Comparison of ENCODE assay signal across 8 mouse cellular contexts in the genomic region with DNA sequence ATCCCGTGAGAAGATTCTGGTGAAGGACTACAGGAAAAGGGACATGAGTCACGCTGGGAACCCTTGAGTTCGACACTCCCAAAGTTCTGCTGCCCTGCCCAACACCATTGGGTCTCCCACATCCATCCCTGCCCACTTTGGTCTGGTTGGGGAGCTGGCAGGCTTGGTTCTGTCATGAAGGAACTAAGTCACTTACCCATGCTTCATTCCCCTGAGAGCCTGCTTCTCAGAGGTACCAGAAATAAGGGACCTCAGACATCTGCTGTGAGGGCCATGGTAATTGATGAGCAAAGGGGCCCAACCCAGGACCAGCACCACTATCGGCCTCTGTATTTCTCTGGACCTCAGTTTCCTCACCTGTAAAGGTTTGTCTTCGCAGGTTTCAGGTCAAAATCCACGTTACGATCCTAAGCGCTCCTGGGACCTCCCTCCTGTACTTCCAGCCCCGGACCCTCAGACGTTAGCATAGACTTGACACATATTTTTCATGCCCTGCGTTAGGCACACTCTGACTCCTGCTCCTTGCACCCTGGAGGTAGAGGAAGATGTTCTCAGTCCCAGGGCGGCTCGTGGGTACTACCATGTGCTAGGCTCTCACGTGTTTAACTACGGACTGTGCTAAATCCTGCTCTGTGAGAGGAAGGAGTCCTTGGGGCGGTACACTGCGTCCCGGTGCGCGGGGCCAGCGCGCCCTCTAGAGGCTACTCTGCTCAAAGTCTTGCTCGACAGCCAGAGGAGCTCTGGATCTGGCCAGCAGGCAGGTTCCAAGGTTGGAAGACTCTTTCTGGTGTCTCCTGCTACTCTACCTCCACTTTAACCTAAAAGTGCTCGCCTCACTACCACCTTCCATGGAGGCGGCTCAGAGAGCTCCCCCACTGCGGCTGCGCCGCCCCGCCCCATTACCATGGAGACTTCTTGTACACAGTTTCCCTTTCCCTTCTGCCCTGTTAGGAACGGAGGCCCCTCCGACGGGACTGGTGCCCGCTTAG. TPM values are rescaled to one million over a fixed set of nuclear protein-coding genes. Genes with fewer than 3 reads are reported as not detected.
DNase-seq lines count a peak whose midpoint lies in the region; ATAC-seq and TF ChIP-seq lines count a peak whose summit lies in the region.

Gene Wdr38 (plus strand): TSS at position 91 of the 989 bp plus-strand sequence.

- H3K4me2 ChIP-seq in forebrain, embryonic 16.5 days (ENCODE audit: low read length) = peak within 1 kb of the TSS; percentile 52
- H3K4me2 ChIP-seq in neural tube, embryonic 14.5 days (ENCODE audit: low read depth, low read length) = peak within 1 kb of the TSS; percentile 43

- intact Hi-C loops in heart, postnatal 36 days (cut with DNase I) = loop anchor here (1.0 to 5.0 kb wide), 3 partner anchors 47 to 200 kb away; partner anchors contain the start of gene Nr6a1

- peak within 1 kb of the TSS; percentile 38 for H3K9ac ChIP-seq in forebrain, embryonic 16.5 days (replicated peaks; ENCODE audit: low read depth, low read length)
- H3K9ac ChIP-seq in neural tube, embryonic 14.5 days (replicated peaks; ENCODE audit: low read depth, low read length) = peak within 1 kb of the TSS; percentile 16; the same call in 1 of the 2 replicates

- 16% methylated on average over 33 of the region's 33 CpGs for WGBS in forebrain, embryonic 16.5 days
- whole genome bisulfite sequencing in neural tube, embryonic 14.5 days = 17% methylated on average over 33 of the region's 33 CpGs

- peak; percentile 73 for TF ChIP-seq CTCF in G1E (IDR thresholded peaks at IDR 0.05; ENCODE audit: low read depth, low read length)
- TF ChIP-seq CTCF in testis, adult 2 months (IDR thresholded peaks at IDR 0.05; ENCODE audit: control insufficient read depth, insufficient read depth, insufficient replicate concordance, low read depth, low read length) = peak; percentile 89

- H3K4me1 ChIP-seq in G1E (ENCODE audit: insufficient read depth, low read depth, low read length) = peaks cover 57% of the 10 kb centered on the region
- peaks cover 8% of the 10 kb centered on the region for H3K4me1 ChIP-seq in forebrain, embryonic 16.5 days (replicated peaks; ENCODE audit: control insufficient read depth, insufficient read depth, low read length)
- no peaks in the 10 kb centered on the region for H3K4me1 ChIP-seq in neural tube, embryonic 14.5 days (ENCODE audit: control insufficient read depth, insufficient read depth, low read length)
- peaks cover 13% of the 10 kb centered on the region for H3K4me1 ChIP-seq in testis, adult 2 months (ENCODE audit: control insufficient read depth, insufficient read depth, low read length)

- ATAC-seq in G1E (ENCODE audit: extremely low read depth, insufficient number of reproducible peaks, low FRiP score, poor library complexity, severe bottlenecking) = peak; percentile 82
- peak; percentile 94 for ATAC-seq in forebrain, embryonic 16.5 days
- ATAC-seq in neural tube, embryonic 14.5 days (ENCODE audit: low read depth) = peak; percentile 93

- H3K36me3 ChIP-seq in G1E (replicated peaks) = peaks cover 37% of the 10 kb centered on the region
- peaks cover 18% of the 10 kb centered on the region for H3K36me3 ChIP-seq in forebrain, embryonic 16.5 days (ENCODE audit: control insufficient read depth, insufficient read depth)
- H3K36me3 ChIP-seq in neural tube, embryonic 14.5 days (ENCODE audit: control insufficient read depth, insufficient read depth, low read length) = peaks cover 25% of the 10 kb centered on the region
- H3K36me3 ChIP-seq in testis, adult 2 months (ENCODE audit: control insufficient read depth, insufficient read depth, low read length) = no peaks in the 10 kb centered on the region

- H3K4me3 ChIP-seq in G1E (ENCODE audit: low read depth, low read length) = peak within 1 kb of the TSS; percentile 68
- peak within 1 kb of the TSS; percentile 43 for H3K4me3 ChIP-seq in forebrain, embryonic 16.5 days (replicated peaks; ENCODE audit: low read length)
- peak within 1 kb of the TSS; percentile 29 for H3K4me3 ChIP-seq in neural tube, embryonic 14.5 days (ENCODE audit: low read depth, low read length)
- H3K4me3 ChIP-seq in testis, adult 2 months (ENCODE audit: control insufficient read depth, low read depth, low read length) = peak within 1 kb of the TSS; percentile 86

- H3K27ac ChIP-seq in forebrain, embryonic 16.5 days (ENCODE audit: low read length) = no peak within 1 kb of the TSS
- no peak within 1 kb of the TSS for H3K27ac ChIP-seq in neural tube, embryonic 14.5 days (ENCODE audit: low read depth, low read length)
- H3K27ac ChIP-seq in testis, adult 2 months (ENCODE audit: control insufficient read depth, insufficient read depth, low read depth, low read length) = 0 out of 2 replicates have a peak within 1 kb of the TSS, but pooled peaks have one; percentile 35

- no peaks in the 10 kb centered on the region for H3K27me3 ChIP-seq in G1E (ENCODE audit: insufficient read depth, low read length)
- H3K27me3 ChIP-seq in forebrain, embryonic 16.5 days (replicated peaks; ENCODE audit: control insufficient read depth, insufficient read depth, low read length) = no peaks in the 10 kb centered on the region
- no peaks in the 10 kb centered on the region for H3K27me3 ChIP-seq in neural tube, embryonic 14.5 days (ENCODE audit: control insufficient read depth, insufficient read depth, low read length)
- H3K27me3 ChIP-seq in testis, adult 2 months (ENCODE audit: control insufficient read depth, insufficient read depth, low read length) = no peaks in the 10 kb centered on the region

- DNase-seq in G1E (ENCODE audit: low spot score) = peak; percentile 85
- DNase-seq in cerebellum, adult 11-12 months = peak; percentile 85
- DNase-seq in heart, postnatal 36 days = peak; percentile 89 to 93
- DNase-seq in layer of hippocampus, adult 18-20 months (ENCODE audit: low spot score in 2 of 2) = peak; percentile 82 to 93
- peak; percentile 90 to 92 for DNase-seq in lung, adult 18-20 months

- H3K9me3 ChIP-seq in G1E (replicated peaks) = no peaks in the 10 kb centered on the region
- H3K9me3 ChIP-seq in forebrain, embryonic 16.5 days (ENCODE audit: control insufficient read depth, low read length) = no peaks in the 10 kb centered on the region
- no peaks in the 10 kb centered on the region for H3K9me3 ChIP-seq in neural tube, embryonic 14.5 days (ENCODE audit: control insufficient read depth, low read length)

- peak; percentile 73 for TF ChIP-seq POLR2A in testis, adult 2 months (IDR thresholded peaks at IDR 0.05; ENCODE audit: control insufficient read depth, low read depth, low read length)

RNA-seq across cellular contexts. Expression of gene Wdr38, which starts in this region (rescaled TPM):
- total RNA-seq in G1E (2014; fragmentation: Nextera tagmentation) = 1.6 and 1.9 TPM in 2 replicates
- 1.8 and 2.3 TPM in 2 replicates for total RNA-seq in G1E (2017)
- polyA plus RNA-seq in G1E (2012) = 0.25 and 0.34 TPM in 2 replicates
- polyA plus RNA-seq in forebrain, embryonic 16.5 days (2015; fragmentation: Nextera tagmentation; extraction: Ambion mirVana) = 1.7 and 2.3 TPM in 2 replicates
- total RNA-seq in heart, postnatal 36 days (2021) = under 1 TPM in 1 of 2 experiments, not detected in 1; 0.14 TPM
- total RNA-seq in layer of hippocampus, adult 18-20 months (2021) = under 1 TPM; 0.71 to 0.79 TPM
- polyA plus RNA-seq in neural tube, embryonic 14.5 days (2014; fragmentation: Nextera tagmentation; extraction: Ambion mirVana) = 1.6 and 1.9 TPM in 2 replicates
- polyA plus RNA-seq in testis, adult 2 months (2012; rRNA removed) = 79.1 and 99.2 TPM in 2 replicates

Comparison
In these comparisons a context has a peak if more than half of its experiments do, and no peak if none do; other contexts are left out.
1. RNA of gene Wdr38 (polyA plus RNA-seq): 79.1 to 99.2 TPM in testis, adult 2 months; 1.7 to 2.3 TPM in forebrain, embryonic 16.5 days, 1.6 to 1.9 TPM in neural tube, embryonic 14.5 days and 0.25 to 0.34 TPM in G1E; every median in the first group is over 10 times any median in the second.
2. Peak in DNase-seq in heart, postnatal 36 days; RNA of the gene not detected or under 1 TPM.
3. Peak in DNase-seq in layer of hippocampus, adult 18-20 months; RNA of the gene not detected or under 1 TPM.
4. H3K4me3 ChIP-seq: peak in every context shown above with its lines; median percentile 86 in testis, adult 2 months; 68 in G1E; 43 in forebrain, embryonic 16.5 days; 29 in neural tube, embryonic 14.5 days.
5. Peak in every context shown above with its lines, with median percentiles within 50 percentile points of each other: ATAC-seq and DNase-seq.